Mouse (Mus musculus) leukemia stem cell, adult 10-12 weeks (primary cell): Measurements from ENCODE around the gene Synj2. TPM values are rescaled to one million over a fixed set of nuclear protein-coding genes. Genes with fewer than 3 reads are reported as not detected.

Experiments used
- polyA plus RNA-seq: library from polyadenylated mRNA; stranded (reverse); fragments of >175 nt; gene quantifications from 2 replicates; pipeline ENCODE4 v1.2.3, GENCODE M21; 2012; ENCODE audit warnings: low replicate concordance

Gene Synj2
- 0.88 and 1.1 TPM in 2 replicates for polyA plus RNA-seq

GRCm38 (mm10) chr17:5941230-5942043 lies at the start of gene Synj2:
TSS of gene Synj2 (plus strand) at chr17:5941280.

GRCm38 (mm10) chr17:6079287-6080122 lies 138.4 kb downstream of the Synj2 start, which contains the start of the genes Serac1 and Gtf2h5:
TSS of gene Serac1 (minus strand) at chr17:6079741.
TSS of gene Gtf2h5 (plus strand) at chr17:6079786.

Other genes with a start within 250 kb of the Synj2 start
- gene Snx9, start 100.0 kb upstream of the Synj2 start, polyA plus RNA-seq = 19.6 and 41.2 TPM in 2 replicates
- gene Serac1, start 138.5 kb downstream of the Synj2 start, polyA plus RNA-seq = 0.59 and 2.9 TPM in 2 replicates
- 1.0 and 1.6 TPM in 2 replicates for gene Gtf2h5, start 138.5 kb downstream of the Synj2 start, polyA plus RNA-seq
- gene Tulp4, start 165.2 kb downstream of the Synj2 start, polyA plus RNA-seq = 27.6 and 32.6 TPM in 2 replicates